Mouse (Mus musculus) olfactory bulb, adult 2 months (tissue): Measurements from ENCODE around the gene Cilp. TPM values are rescaled to one million over a fixed set of nuclear protein-coding genes. Genes with fewer than 3 reads are reported as not detected.

Source experiments
- H3K27ac ChIP-seq: fragments of 200-500 bp; 2 replicates; pipeline ENCODE4 v1.5.1; 2012; ENCODE audit warnings: low read depth, low read length; ENCODE audit not compliant: insufficient read depth
- H3K4me1 ChIP-seq: fragments of 200-500 bp; 2 replicates; pipeline ENCODE4 v1.6.1; 2012; ENCODE audit warnings: low read length; ENCODE audit not compliant: control insufficient read depth, insufficient read depth
- H3K4me3 ChIP-seq: fragments of 200-500 bp; 2 replicates; pipeline ENCODE4 v1.5.1; 2012; ENCODE audit warnings: mild to moderate bottlenecking, low read depth, low read length, moderate library complexity; ENCODE audit not compliant: insufficient read depth
- CTCF ChIP-seq: fragments of 200-500 bp; IDR thresholded peaks from 2 replicates; pipeline ENCODE4 v1.5.1; 2012; ENCODE audit warnings: low read depth, mild to moderate bottlenecking, low read length, moderate library complexity; ENCODE audit not compliant: insufficient read depth
- POLR2A ChIP-seq: fragments of 200-500 bp; IDR thresholded peaks from 2 replicates; pipeline ENCODE4 v1.6.1; 2012; ENCODE audit warnings: mild to moderate bottlenecking, low read depth, low read length, moderate library complexity; ENCODE audit not compliant: insufficient read depth
- WGBS: fragments of 180-500 bp; shearing (Covaris S2); methylation state at CpG from one replicate; pipeline ENCODE4 v1.1.7; 2018; 5-methylcytosine and 5-hydroxymethylcytosine counted together
- polyA plus RNA-seq: library from polyadenylated mRNA; stranded (reverse); fragments of >200 nt; gene quantifications from 2 replicates; pipeline ENCODE4 v1.2.4, GENCODE M21; 2012; ENCODE audit warnings: low replicate concordance; ENCODE audit not compliant: missing spikeins, insufficient read depth, insufficient read length

The Cilp gene
- polyA plus RNA-seq, 1 experiment, result not detected

- no peak overlapping the region for H3K27ac ChIP-seq
- no peak for TF ChIP-seq CTCF
- no peak for TF ChIP-seq POLR2A
- H3K4me1 ChIP-seq, result no peaks in the 10 kb centered on the region
- 92% methylated on average over 4 of the region's 4 CpGs for WGBS
- H3K4me3 ChIP-seq, result no peak overlapping the region
Observed at GRCm38 (mm10) chr9:65289988-65290387, 25.0 kb downstream of the Cilp start.

DNA sequence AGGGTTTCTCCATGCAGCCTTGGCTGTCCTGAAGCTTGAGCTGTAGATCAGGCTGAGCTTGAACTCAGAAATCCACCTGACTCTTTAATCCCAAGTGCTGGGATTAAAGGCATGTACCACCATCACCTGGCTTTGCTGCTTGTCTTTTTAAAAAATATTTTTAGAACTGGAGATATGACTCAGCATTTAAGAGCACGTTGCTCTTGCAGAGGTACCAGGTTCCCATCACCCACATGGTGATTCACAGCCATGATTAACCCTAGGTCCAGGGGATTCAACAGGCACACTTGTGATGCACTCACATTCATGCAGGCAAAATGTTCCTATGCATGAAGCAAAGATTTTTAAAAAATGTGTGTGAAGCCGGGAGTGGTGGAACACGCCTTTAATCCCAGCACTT, 27.4 kb downstream of the Cilp start:
- H3K27ac ChIP-seq, result no peak overlapping the region
- H3K4me3 ChIP-seq, result no peak overlapping the region
- peaks cover 2% of the 10 kb centered on the region; the same call in 1 of the 2 replicates for H3K4me1 ChIP-seq
- WGBS, result 79% methylated on average over 3 of the region's 3 CpGs
- TF ChIP-seq CTCF, result no peak
- TF ChIP-seq POLR2A, result no peak

DNA sequence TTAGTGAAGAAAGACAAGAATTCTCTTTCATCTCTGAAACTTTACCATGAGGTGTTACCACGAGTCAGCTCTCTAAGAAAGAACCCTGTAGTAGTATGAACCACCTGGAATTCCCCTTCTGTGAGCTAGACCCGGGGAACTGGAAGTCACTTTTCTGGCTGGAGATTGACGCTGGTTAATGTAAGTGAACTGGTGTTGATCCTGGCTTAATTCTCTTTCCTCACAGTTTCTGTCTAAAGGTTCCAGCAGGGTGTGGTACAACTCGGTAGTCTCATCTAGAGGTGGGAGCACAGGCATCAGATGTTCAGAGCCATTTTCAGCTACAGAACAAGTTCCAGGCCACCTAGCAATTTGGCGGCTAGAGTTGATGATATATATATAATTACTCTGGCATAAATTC, 28.1 kb downstream of the Cilp start:
- H3K4me1 ChIP-seq, result peaks cover 2% of the 10 kb centered on the region; the same call in 1 of the 2 replicates
- H3K4me3 ChIP-seq, result no peak overlapping the region
- TF ChIP-seq CTCF (no peak), POLR2A (no peak)
- WGBS, result 19% methylated on average over 5 of the region's 5 CpGs
- no peak overlapping the region for H3K27ac ChIP-seq

DNA sequence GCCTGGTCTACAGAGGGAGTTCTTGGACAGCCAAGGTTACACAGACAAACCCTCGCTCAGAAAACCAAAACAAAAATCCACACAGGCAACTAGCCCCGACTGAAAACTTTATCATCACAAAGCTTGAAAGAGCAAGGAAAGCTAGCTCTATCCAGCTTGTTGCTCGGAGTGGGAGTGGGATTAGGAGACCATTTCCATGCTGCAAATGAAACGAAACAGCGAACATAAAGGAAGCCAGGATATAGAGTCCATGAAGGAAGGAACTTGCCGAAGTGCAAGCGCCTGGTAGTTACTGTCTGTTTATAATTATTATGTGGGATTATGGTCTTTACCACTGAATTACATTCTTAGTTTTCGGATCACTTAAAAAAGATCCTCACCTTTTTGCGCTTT, 28.6 kb downstream of the Cilp start:
- H3K4me1 ChIP-seq, result peaks cover 2% of the 10 kb centered on the region; the same call in 1 of the 2 replicates
- peak overlapping the region; percentile 40 for H3K4me3 ChIP-seq
- under 1% methylated on average over 9 of the region's 9 CpGs for WGBS
- TF ChIP-seq POLR2A (no peak), CTCF (no peak)
- peak overlapping the region; percentile 26 for H3K27ac ChIP-seq

- under 1% methylated on average over 71 of the region's 71 CpGs for WGBS
- TF ChIP-seq POLR2A, result peak; percentile 73
- no peak for TF ChIP-seq CTCF
- H3K4me1 ChIP-seq, result peaks cover 2% of the 10 kb centered on the region; the same call in 1 of the 2 replicates
- H3K4me3 ChIP-seq, result peak within 1 kb of the TSS; percentile 99
- peak within 1 kb of the TSS; percentile 83 for H3K27ac ChIP-seq
Observed at GRCm38 (mm10) chr9:65293973-65294715, 29.2 kb downstream of the Cilp start, which contains the start of gene Clpx. Gene Clpx (plus strand): TSS chr9:65294260.

- peak overlapping the region; percentile 99 for H3K4me3 ChIP-seq
- peaks cover 2% of the 10 kb centered on the region; the same call in 1 of the 2 replicates for H3K4me1 ChIP-seq
- H3K27ac ChIP-seq, result peak overlapping the region; percentile 83; the same call in 1 of the 2 replicates
- WGBS, result under 1% methylated on average over 28 of the region's 28 CpGs
- TF ChIP-seq POLR2A, result no peak
- TF ChIP-seq CTCF, result no peak
Observed at GRCm38 (mm10) chr9:65294716-65295378, 29.9 kb downstream of the Cilp start.

DNA sequence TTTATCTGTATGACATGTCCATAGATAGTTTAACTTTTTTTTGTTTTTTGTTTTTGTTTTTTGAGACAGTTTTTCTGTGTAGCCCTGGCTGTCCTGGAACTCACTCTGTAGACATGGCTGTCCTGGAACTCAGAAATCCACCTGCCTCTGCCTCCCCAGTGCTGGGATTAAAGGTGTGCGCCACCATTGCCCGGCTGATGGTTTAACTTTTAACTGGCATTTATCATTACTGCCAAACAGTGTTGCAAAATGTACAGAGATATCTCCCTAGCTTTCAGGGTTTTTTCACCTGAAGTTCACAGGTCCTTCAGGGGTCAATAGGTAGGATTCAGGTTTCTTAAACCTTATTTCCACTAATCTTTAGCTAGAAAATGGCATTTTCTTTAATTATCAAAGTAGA, 32.1 kb downstream of the Cilp start:
- H3K4me1 ChIP-seq, result peaks cover 2% of the 10 kb centered on the region; the same call in 1 of the 2 replicates
- no peak overlapping the region for H3K27ac ChIP-seq
- 96% methylated on average over 2 of the region's 2 CpGs for WGBS
- H3K4me3 ChIP-seq, result no peak overlapping the region
- TF ChIP-seq CTCF, result no peak
- no peak for TF ChIP-seq POLR2A

GRCm38 (mm10) chr9:65298761-65299160, 33.8 kb downstream of the Cilp start:
- Histone ChIP-seq H3K27ac (no peak overlapping the region), H3K4me3 (no peak overlapping the region), H3K4me1 (peaks cover 2% of the 10 kb centered on the region; the same call in 1 of the 2 replicates)
- TF ChIP-seq POLR2A (no peak), CTCF (no peak)
- 80% methylated on average over 3 of the region's 3 CpGs for WGBS

GRCm38 (mm10) chr9:65299650-65300049, 34.7 kb downstream of the Cilp start:
- Histone ChIP-seq H3K4me3 (no peak overlapping the region), H3K27ac (no peak overlapping the region), H3K4me1 (peaks cover 4% of the 10 kb centered on the region; the same call in 1 of the 2 replicates)
- 93% methylated on average over 7 of the region's 7 CpGs for WGBS
- no peak for TF ChIP-seq CTCF
- no peak for TF ChIP-seq POLR2A
